Mouse (Mus musculus): Measurements from ENCODE around the gene Prkar1b.

GRCm38 (mm10) chr5:139072866-139073265 is 76.9 kb downstream of the Prkar1b start:
- no peak for TF ChIP-seq POLR2A (IDR thresholded peaks at IDR 0.05; ENCODE audit: control insufficient read depth, low read depth, low read length)
- TF ChIP-seq CTCF (IDR thresholded peaks at IDR 0.05; ENCODE audit: control insufficient read depth, insufficient read depth, insufficient replicate concordance, low read depth, low read length), result no peak

Data from testis, adult 2 months (tissue).